Mouse (Mus musculus) midbrain, embryonic 14.5 days (tissue): ENCODE results near the gene 4931406P16Rik. TPM values are rescaled to one million over a fixed set of nuclear protein-coding genes. Genes with fewer than 3 reads are reported as not detected.
"Not testable (repeated sequence)": the region's sequence is repeated elsewhere in the genome, so short reads cannot be mapped to it uniquely, and the experiment has no call there.

Experiments used
- ATAC-seq: fragments of 200-750 bp; cut with Nextera tagmentation; 2 replicates; pipeline ENCODE4 v1.8.0; 2017; ENCODE audit warnings: moderate number of reproducible peaks, moderate library complexity; ENCODE audit not compliant: low FRiP score, low TSS enrichment
- DNase-seq: peaks from one replicate; pipeline ENCODE4 v3.0.0-alpha.2; 2015
- H3K27ac ChIP-seq: fragments of 300-500 bp; sonication (generic); replicated peaks from 2 replicates; pipeline ENCODE4 v1.5.1; 2014; ENCODE audit warnings: mild to moderate bottlenecking, low read depth, low read length, moderate library complexity
- H3K27me3 ChIP-seq: fragments of 300-500 bp; sonication (generic); 2 replicates; pipeline ENCODE4 v1.6.1; 2014; ENCODE audit warnings: low read length, control low read depth, mixed read lengths; ENCODE audit not compliant: control insufficient read depth, insufficient read depth
- H3K36me3 ChIP-seq: fragments of 300-500 bp; sonication (generic); 2 replicates; pipeline ENCODE4 v1.6.1; 2014; ENCODE audit warnings: low read length, control low read depth; ENCODE audit not compliant: control insufficient read depth, insufficient read depth
- H3K4me1 ChIP-seq: fragments of 300-500 bp; sonication (generic); 2 replicates; pipeline ENCODE4 v1.6.1; 2014; ENCODE audit warnings: mild to moderate bottlenecking, antibody characterized with exemption, low read length, control low read depth; ENCODE audit not compliant: control insufficient read depth, insufficient read depth
- H3K4me2 ChIP-seq: fragments of 300-500 bp; sonication (generic); 2 replicates; pipeline ENCODE4 v1.6.1; 2014; ENCODE audit warnings: mild to moderate bottlenecking, low read length, moderate library complexity
- H3K4me3 ChIP-seq: fragments of 300-500 bp; sonication (generic); replicated peaks from 2 replicates; pipeline ENCODE4 v1.5.1; 2014; ENCODE audit warnings: low read depth, low read length
- H3K9ac ChIP-seq: fragments of 300-500 bp; sonication (generic); replicated peaks from 2 replicates; pipeline ENCODE4 v1.6.1; 2014; ENCODE audit warnings: mild to moderate bottlenecking, low read length, moderate library complexity
- H3K9me3 ChIP-seq: fragments of 300-500 bp; sonication (generic); 2 replicates; pipeline ENCODE4 v1.6.1; 2016; ENCODE audit warnings: low read length, control low read depth, mixed read lengths; ENCODE audit not compliant: control insufficient read depth
- WGBS: fragments of 180-500 bp; shearing (Covaris S2); extraction: QIAGEN DNeasy Blood & Tissue Kit; methylation state at CpG from one replicate; pipeline ENCODE4 v1.1.7; 2014; 5-methylcytosine and 5-hydroxymethylcytosine counted together
- polyA plus RNA-seq: library from polyadenylated mRNA; unstranded; fragments of >200 nt; fragmentation: Nextera tagmentation; extraction: Ambion mirVana; gene quantifications from 2 replicates; pipeline ENCODE4 v1.2.1, GENCODE M21; 2014

The 4931406P16Rik gene
- polyA plus RNA-seq, 1 experiment from 2014 or later, result 40.6 TPM

GRCm38 (mm10) chr7:34202147-34202546, 111.2 kb downstream of the 4931406P16Rik start:
- H3K9ac ChIP-seq, H3K27ac ChIP-seq, H3K4me1 ChIP-seq, H3K9me3 ChIP-seq, H3K4me3 ChIP-seq, ATAC-seq, DNase-seq, H3K4me2 ChIP-seq, H3K27me3 ChIP-seq: not testable (repeated sequence)
- WGBS, result 93% methylated on average over 10 of the region's 10 CpGs
- peaks cover 61% of the 10 kb centered on the region for H3K36me3 ChIP-seq

- Histone ChIP-seq H3K27ac (no peak overlapping the region), H3K4me1 (peaks cover under 1% of the 10 kb centered on the region; the same call in 1 of the 2 replicates), H3K36me3 (peaks cover 48% of the 10 kb centered on the region), H3K9me3 (no peaks in the 10 kb centered on the region), H3K9ac (no peak overlapping the region), H3K27me3 (no peaks in the 10 kb centered on the region), H3K4me3 (no peak overlapping the region), H3K4me2 (no peak overlapping the region)
- ATAC-seq (no peak), DNase-seq (no peak)
- WGBS, result 97% methylated on average over 2 of the region's 2 CpGs
These were observed 112.5 kb downstream of the 4931406P16Rik start for GRCm38 (mm10) chr7:34200829-34201228.

GRCm38 (mm10) chr7:34198346-34198745, 115.0 kb downstream of the 4931406P16Rik start:
- H3K36me3 ChIP-seq, result peaks cover 30% of the 10 kb centered on the region
- H3K27ac ChIP-seq, result no peak overlapping the region
- no peaks in the 10 kb centered on the region for H3K27me3 ChIP-seq
- H3K9ac ChIP-seq, result no peak overlapping the region
- H3K4me1 ChIP-seq, result peaks cover 7% of the 10 kb centered on the region
- no peak overlapping the region for H3K4me2 ChIP-seq
- WGBS, result 55% methylated on average over 3 of the region's 3 CpGs
- ATAC-seq, result no peak
- peak; percentile 28 for DNase-seq
- H3K4me3 ChIP-seq, result no peak overlapping the region
- H3K9me3 ChIP-seq, result no peaks in the 10 kb centered on the region

- peak within 1 kb of the TSS; percentile 97 for H3K9ac ChIP-seq
- DNase-seq (peak; percentile 96), ATAC-seq (peak; percentile 96)
- H3K27ac ChIP-seq, result peak within 1 kb of the TSS; percentile 62; the same call in 1 of the 2 replicates
- no peaks in the 10 kb centered on the region for H3K27me3 ChIP-seq
- peaks cover 7% of the 10 kb centered on the region for H3K4me1 ChIP-seq
- 3% methylated on average over 70 of the region's 70 CpGs for WGBS
- peak within 1 kb of the TSS; percentile 75 for H3K4me2 ChIP-seq
- H3K36me3 ChIP-seq, result peaks cover 30% of the 10 kb centered on the region
- H3K4me3 ChIP-seq, result peak within 1 kb of the TSS; percentile 91
- H3K9me3 ChIP-seq, result no peaks in the 10 kb centered on the region
These were observed 116.9 kb downstream of the 4931406P16Rik start, which contains the start of gene Pdcd2l for GRCm38 (mm10) chr7:34196132-34197128. TSS of gene Pdcd2l (minus strand) at chr7:34196661.

GRCm38 (mm10) chr7:34195632-34196031, 117.7 kb downstream of the 4931406P16Rik start:
- H3K9ac ChIP-seq, result peak overlapping the region; percentile 97
- peak overlapping the region; percentile 75 for H3K4me2 ChIP-seq
- no peak for DNase-seq

GRCm38 (mm10) chr7:34192825-34193224, 120.5 kb downstream of the 4931406P16Rik start:
- 93% methylated on average over 6 of the region's 6 CpGs for WGBS
- peaks cover 44% of the 10 kb centered on the region for H3K36me3 ChIP-seq
- DNase-seq (no peak), ATAC-seq (no peak)
- H3K9ac ChIP-seq, result no peak overlapping the region
- no peak overlapping the region for H3K4me2 ChIP-seq
- no peaks in the 10 kb centered on the region for H3K9me3 ChIP-seq
- no peak overlapping the region for H3K4me3 ChIP-seq
- H3K27me3 ChIP-seq, result no peaks in the 10 kb centered on the region
- H3K27ac ChIP-seq, result no peak overlapping the region
- H3K4me1 ChIP-seq, result peaks cover 7% of the 10 kb centered on the region

More at GRCm38 (mm10) chr7:34195632-34196031, 117.7 kb downstream of the 4931406P16Rik start:
- Histone ChIP-seq H3K9me3 (no peaks in the 10 kb centered on the region), H3K4me1 (peaks cover 7% of the 10 kb centered on the region), H3K27me3 (no peaks in the 10 kb centered on the region), H3K36me3 (peaks cover 23% of the 10 kb centered on the region), H3K4me3 (peak overlapping the region; percentile 91), H3K27ac (no peak overlapping the region)
- no peak for ATAC-seq
- WGBS, result 51% methylated on average over 3 of the region's 3 CpGs

GRCm38 (mm10) chr7:34189376-34189989, 123.9 kb downstream of the 4931406P16Rik start:
- Histone ChIP-seq H3K27me3 (no peaks in the 10 kb centered on the region), H3K4me1 (no peaks in the 10 kb centered on the region), H3K4me3 (no peak overlapping the region), H3K9me3 (no peaks in the 10 kb centered on the region), H3K4me2 (no peak overlapping the region), H3K9ac (no peak overlapping the region), H3K36me3 (peaks cover 72% of the 10 kb centered on the region), H3K27ac (no peak overlapping the region)
- WGBS, result 93% methylated on average over 12 of the region's 12 CpGs
- DNase-seq (no peak), ATAC-seq (no peak)
